Mouse (Mus musculus) liver, embryonic 16.5 days (tissue): ENCODE data around the gene Slc45a1. TPM values are rescaled to one million over a fixed set of nuclear protein-coding genes. Genes with fewer than 3 reads are reported as not detected.

Experiments
- ATAC-seq: fragments of 200-750 bp; cut with Nextera tagmentation; 2 replicates; pipeline ENCODE4 v1.8.0; 2017; ENCODE audit warnings: low read depth, mild to moderate bottlenecking, moderate number of reproducible peaks, moderate library complexity
- H3K27ac ChIP-seq: fragments of 300-500 bp; sonication (generic); 2 replicates; pipeline ENCODE4 v1.5.1; 2014; ENCODE audit warnings: mild to moderate bottlenecking, low read length
- H3K27me3 ChIP-seq: fragments of 300-500 bp; sonication (generic); 2 replicates; pipeline ENCODE4 v1.6.1; 2014; ENCODE audit warnings: low read depth, low read length, mixed read lengths; ENCODE audit not compliant: control insufficient read depth, insufficient read depth
- H3K36me3 ChIP-seq: fragments of 300-500 bp; sonication (generic); 2 replicates; pipeline ENCODE4 v1.6.1; 2014; ENCODE audit warnings: mild to moderate bottlenecking; ENCODE audit not compliant: control insufficient read depth, insufficient read depth
- H3K4me1 ChIP-seq: fragments of 300-500 bp; sonication (generic); 2 replicates; pipeline ENCODE4 v1.6.1; 2014; ENCODE audit warnings: low read depth, low read length, mixed read lengths; ENCODE audit not compliant: control insufficient read depth
- H3K4me2 ChIP-seq: fragments of 300-500 bp; sonication (generic); 2 replicates; pipeline ENCODE4 v1.6.1; 2014; ENCODE audit warnings: low read depth, low read length, mixed read lengths
- H3K4me3 ChIP-seq: fragments of 300-500 bp; sonication (generic); 2 replicates; pipeline ENCODE4 v1.5.1; 2014; ENCODE audit warnings: low read depth, mild to moderate bottlenecking, low read length
- H3K9ac ChIP-seq: fragments of 300-500 bp; sonication (generic); 2 replicates; pipeline ENCODE4 v1.6.1; 2014; ENCODE audit warnings: low read depth, low read length
- H3K9me3 ChIP-seq: fragments of 300-500 bp; sonication (generic); replicated peaks from 2 replicates; pipeline ENCODE4 v1.6.1; 2016; ENCODE audit warnings: low read length; ENCODE audit not compliant: control insufficient read depth
- WGBS: fragments of 180-500 bp; shearing (Covaris S2); extraction: QIAGEN DNeasy Blood & Tissue Kit; methylation state at CpG from one replicate; pipeline ENCODE4 v1.1.7; 2014; ENCODE audit not compliant: insufficient replicate concordance; 5-methylcytosine and 5-hydroxymethylcytosine counted together
- polyA plus RNA-seq: library from polyadenylated mRNA; unstranded; fragments of >200 nt; fragmentation: Nextera tagmentation; extraction: Ambion mirVana; gene quantifications from 2 replicates; pipeline ENCODE4 v1.2.1, GENCODE M21; 2015

The Slc45a1 gene
- polyA plus RNA-seq, 1 experiment from 2014 or later: not detected

DNA sequence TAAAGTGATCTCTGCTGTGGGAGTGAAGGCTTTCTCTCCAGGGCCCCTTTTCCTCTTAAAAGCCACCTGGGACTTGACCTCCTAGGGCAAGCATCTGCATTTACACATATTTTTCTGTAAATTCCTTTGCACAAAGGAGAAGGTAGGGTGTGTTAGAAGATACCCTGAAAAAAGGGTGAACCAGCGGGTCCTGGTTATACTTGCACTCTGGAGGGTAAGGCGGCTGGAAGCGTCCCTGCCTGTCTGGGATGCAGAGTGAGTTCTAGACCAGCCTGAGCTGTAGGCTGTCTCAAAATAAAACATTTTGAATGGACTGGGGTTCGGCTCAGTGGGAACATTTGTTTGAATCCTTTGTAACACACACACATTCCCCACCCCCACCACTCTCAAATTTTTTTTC, 60.4 kb downstream of the Slc45a1 start:
- no peak overlapping the region for H3K4me3 ChIP-seq
- no peaks in the 10 kb centered on the region for H3K36me3 ChIP-seq
- H3K9me3 ChIP-seq: no peaks in the 10 kb centered on the region
- peaks cover 71% of the 10 kb centered on the region for H3K4me1 ChIP-seq
- no peak overlapping the region for H3K4me2 ChIP-seq
- ATAC-seq: no peak
- H3K27ac ChIP-seq: no peak overlapping the region
- H3K27me3 ChIP-seq: no peaks in the 10 kb centered on the region
- WGBS: 62% methylated on average over 4 of the region's 4 CpGs
- no peak overlapping the region for H3K9ac ChIP-seq

DNA sequence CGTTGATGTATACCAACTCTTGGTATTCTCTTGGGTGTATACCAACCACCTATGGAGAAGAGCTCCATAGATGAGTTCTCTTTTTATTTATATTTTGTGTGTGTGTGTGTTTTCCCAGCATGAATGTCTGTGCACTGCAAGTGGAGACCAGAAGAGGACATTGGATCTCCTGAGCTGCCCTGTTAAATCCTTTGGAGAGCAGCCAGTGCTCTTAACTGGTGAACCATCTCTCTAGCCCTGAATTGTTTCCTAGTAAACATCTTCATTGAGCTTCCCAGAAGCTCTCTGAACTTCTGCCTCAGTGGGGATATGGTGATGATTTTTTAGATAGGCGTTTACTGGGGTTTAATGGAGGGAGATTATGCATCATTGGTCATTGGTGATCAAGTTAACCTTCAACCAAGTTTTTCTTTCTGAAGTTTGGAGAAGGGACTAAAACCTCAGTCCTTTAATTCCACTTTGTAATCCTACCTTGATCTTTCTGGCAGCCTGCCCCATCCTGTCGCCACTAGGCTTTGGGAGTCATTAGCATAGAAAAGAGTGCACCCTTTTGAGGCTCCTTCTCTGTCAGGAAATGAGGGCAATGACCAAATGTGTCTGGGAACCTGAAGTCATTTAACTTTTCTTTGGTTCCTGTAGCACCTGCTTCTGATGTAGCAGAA, 61.2 kb downstream of the Slc45a1 start:
- Histone ChIP-seq H3K4me2 (no peak overlapping the region), H3K36me3 (no peaks in the 10 kb centered on the region), H3K27ac (no peak overlapping the region), H3K9ac (no peak overlapping the region), H3K27me3 (no peaks in the 10 kb centered on the region), H3K9me3 (no peaks in the 10 kb centered on the region), H3K4me1 (peaks cover 72% of the 10 kb centered on the region), H3K4me3 (no peak overlapping the region)
- ATAC-seq: no peak
- WGBS: 55% methylated on average over 3 of the region's 3 CpGs

DNA sequence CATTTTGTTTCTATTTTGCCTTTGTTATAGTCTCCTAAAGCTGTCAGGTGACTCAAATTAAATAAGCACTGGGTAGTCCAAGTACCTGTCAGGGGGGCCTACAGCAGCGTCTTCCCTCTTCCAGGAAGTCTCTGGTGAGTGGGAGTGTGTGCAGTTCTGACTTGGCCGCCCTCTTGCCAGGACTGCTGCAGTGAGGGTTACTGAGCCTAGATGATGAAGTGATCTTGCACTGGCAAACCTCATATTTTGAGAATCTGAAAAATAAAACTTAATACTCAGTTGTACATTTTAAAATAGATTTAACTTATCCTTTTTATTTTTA, 63.7 kb downstream of the Slc45a1 start:
- H3K9ac ChIP-seq: peak overlapping the region; percentile 57
- 46% methylated on average over 2 of the region's 2 CpGs for WGBS
- H3K27me3 ChIP-seq: no peaks in the 10 kb centered on the region
- H3K4me3 ChIP-seq: peak overlapping the region; percentile 50
- H3K27ac ChIP-seq: peak overlapping the region; percentile 64; the same call in 1 of the 2 replicates
- no peaks in the 10 kb centered on the region for H3K9me3 ChIP-seq
- peak overlapping the region; percentile 64 for H3K4me2 ChIP-seq
- H3K36me3 ChIP-seq: no peaks in the 10 kb centered on the region
- ATAC-seq: no peak
- peaks cover 74% of the 10 kb centered on the region for H3K4me1 ChIP-seq

DNA sequence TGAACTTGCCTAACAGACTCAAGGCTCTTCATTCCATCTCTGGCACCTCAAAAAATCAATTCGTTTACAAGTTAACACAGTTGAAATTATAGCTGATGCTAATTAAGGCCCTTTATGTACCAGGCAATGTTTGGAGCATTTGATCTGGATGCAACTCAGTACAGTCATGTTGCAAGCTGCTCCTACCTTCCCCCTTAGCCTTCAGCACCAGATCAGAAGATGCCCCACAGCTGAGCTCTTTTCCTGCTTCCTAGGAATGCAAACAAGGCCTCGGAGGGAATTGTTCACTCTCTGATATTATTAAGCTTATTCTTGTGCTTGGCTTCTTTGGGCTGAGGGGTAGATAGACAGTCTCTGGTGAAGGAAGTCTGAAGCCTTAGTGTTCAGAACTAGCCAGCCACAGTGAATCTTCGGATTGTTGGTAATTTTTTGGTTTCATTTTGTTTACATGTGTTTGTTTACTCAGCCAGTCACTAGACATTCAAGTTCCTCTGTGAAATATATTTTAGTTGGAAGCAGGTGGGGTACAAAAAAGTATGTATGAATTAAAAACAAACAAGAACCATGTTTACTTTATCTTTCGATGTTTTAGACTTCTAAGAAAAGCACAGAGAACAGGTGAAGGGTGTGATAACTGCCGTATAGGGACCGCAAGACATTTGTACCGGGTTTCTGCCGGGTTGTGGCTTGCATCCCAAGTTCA, 64.2 kb downstream of the Slc45a1 start:
- H3K4me1 ChIP-seq: peaks cover 74% of the 10 kb centered on the region
- H3K9me3 ChIP-seq: no peaks in the 10 kb centered on the region
- no peak for ATAC-seq
- 39% methylated on average over 8 of the region's 8 CpGs for WGBS
- H3K4me2 ChIP-seq: peak overlapping the region; percentile 64
- no peaks in the 10 kb centered on the region for H3K36me3 ChIP-seq
- peak overlapping the region; percentile 50 for H3K4me3 ChIP-seq
- peak overlapping the region; percentile 57 for H3K9ac ChIP-seq
- no peaks in the 10 kb centered on the region for H3K27me3 ChIP-seq
- H3K27ac ChIP-seq: peak overlapping the region; percentile 64

DNA sequence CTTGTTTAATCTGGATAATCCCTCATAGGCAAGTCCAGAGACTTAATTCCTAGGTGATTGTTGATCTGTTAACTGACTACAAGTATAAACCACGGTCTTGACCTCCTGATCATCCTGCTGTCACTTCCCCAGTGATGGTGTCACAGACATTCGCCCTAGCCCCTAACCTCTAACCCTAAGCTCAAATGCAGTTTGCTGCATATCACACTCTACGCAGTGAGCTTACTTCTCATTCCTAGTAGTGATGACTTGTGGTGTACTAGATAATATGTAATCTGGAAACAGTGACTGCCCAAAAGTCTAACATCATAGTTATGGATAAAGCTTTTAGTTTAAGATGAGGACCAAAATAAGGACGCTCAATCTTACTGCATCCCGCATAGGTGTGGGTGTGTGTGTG, 65.7 kb downstream of the Slc45a1 start:
- no peaks in the 10 kb centered on the region for H3K27me3 ChIP-seq
- peaks cover 60% of the 10 kb centered on the region for H3K4me1 ChIP-seq
- no peak for ATAC-seq
- 36% methylated on average over 5 of the region's 5 CpGs for WGBS
- H3K36me3 ChIP-seq: no peaks in the 10 kb centered on the region
- H3K9me3 ChIP-seq: no peaks in the 10 kb centered on the region
- no peak overlapping the region for H3K27ac ChIP-seq
- no peak overlapping the region for H3K4me3 ChIP-seq
- no peak overlapping the region for H3K9ac ChIP-seq
- H3K4me2 ChIP-seq: no peak overlapping the region

DNA sequence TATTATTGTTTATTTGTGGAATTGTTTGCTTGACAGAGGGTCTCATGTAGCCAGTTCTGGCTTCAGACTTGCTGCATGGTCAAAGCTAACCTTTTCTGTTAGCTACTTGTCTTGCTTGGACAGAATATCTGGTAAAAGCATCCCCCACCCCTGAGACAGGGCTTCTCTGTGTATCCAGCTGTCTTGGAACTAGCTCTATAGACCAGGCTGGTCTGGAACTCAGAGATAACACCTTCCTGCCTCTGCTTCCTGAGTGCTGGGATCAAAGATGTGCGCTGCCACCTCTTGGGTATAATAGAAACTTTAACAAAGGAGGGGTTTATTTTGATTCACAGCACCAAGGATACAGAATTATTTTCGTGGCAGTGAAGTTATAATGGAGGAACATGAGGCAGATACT, 66.2 kb downstream of the Slc45a1 start:
- 43% methylated on average over 2 of the region's 2 CpGs for WGBS
- peak; percentile 59 for ATAC-seq
- H3K9me3 ChIP-seq: no peaks in the 10 kb centered on the region
- no peak overlapping the region for H3K27ac ChIP-seq
- H3K4me1 ChIP-seq: peaks cover 56% of the 10 kb centered on the region
- H3K4me3 ChIP-seq: no peak overlapping the region
- no peaks in the 10 kb centered on the region for H3K36me3 ChIP-seq
- H3K9ac ChIP-seq: no peak overlapping the region
- no peak overlapping the region for H3K4me2 ChIP-seq
- H3K27me3 ChIP-seq: no peaks in the 10 kb centered on the region

DNA sequence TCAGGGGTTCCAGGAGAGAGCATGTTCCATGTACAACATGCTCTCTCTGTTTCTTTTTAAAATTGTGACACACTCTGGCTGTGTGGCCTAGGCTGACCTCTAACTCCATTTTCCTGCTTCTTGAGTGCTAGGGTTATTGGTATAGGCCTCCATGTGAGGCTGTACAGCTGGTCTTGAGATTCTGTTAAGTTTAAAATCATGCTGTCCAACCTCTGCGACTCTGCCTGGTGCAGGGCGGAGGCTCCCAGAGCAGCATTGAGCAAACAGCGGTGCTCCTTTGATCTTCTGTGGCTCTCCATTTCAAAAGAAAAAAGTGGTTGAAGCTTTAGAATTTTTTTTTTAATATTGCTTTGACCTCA, 68.2 kb downstream of the Slc45a1 start:
- no peak overlapping the region for H3K4me3 ChIP-seq
- H3K4me1 ChIP-seq: peaks cover 50% of the 10 kb centered on the region
- peak overlapping the region; percentile 67 for H3K27ac ChIP-seq
- ATAC-seq: 0 out of 2 replicates have a peak, but pooled peaks have one; percentile 12
- H3K9ac ChIP-seq: no peak overlapping the region
- H3K36me3 ChIP-seq: no peaks in the 10 kb centered on the region
- peak overlapping the region; percentile 26 for H3K4me2 ChIP-seq
- no peaks in the 10 kb centered on the region for H3K9me3 ChIP-seq
- 57% methylated on average over 3 of the region's 3 CpGs for WGBS
- H3K27me3 ChIP-seq: no peaks in the 10 kb centered on the region

DNA sequence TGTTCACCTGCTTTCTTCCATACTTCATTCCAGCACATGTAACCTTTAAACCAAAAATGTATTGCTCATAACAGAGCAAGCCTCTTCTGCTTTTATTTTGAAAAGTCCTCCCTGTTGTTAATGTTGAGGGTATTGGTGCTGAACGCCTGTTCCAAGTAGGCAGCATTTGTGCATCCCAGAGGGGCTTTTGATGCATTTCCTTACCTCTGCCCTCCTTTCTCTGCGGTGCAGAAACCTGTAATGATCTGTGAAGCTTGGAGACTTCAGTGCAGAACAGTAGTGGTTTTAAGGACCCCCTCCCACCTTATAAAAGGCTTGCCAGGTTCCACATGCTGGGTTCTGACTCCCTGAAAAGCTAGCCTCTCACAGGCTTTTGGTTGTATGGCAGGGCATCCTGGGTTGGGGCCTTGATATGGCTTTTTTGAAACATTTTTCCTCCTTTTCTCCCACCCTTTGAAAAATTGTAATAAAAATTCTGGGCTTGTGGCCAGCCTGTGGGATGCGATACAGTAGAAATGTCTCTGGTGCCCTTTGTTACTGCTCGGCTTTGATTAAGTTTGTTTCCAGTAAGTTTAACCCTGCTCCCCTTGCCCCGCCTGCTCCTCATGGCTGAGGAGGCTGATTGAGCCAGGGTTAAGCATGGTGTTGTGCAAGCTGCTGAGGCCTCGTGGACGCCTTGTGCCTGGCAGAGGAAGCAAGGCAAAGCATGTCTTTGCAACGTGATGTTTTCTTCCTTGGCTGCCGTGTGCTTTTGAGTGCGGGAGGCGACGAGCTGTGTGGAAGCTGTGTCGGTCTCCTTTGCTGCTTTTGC, 68.8 kb downstream of the Slc45a1 start:
- Histone ChIP-seq H3K4me2 (peak overlapping the region; percentile 26), H3K9me3 (no peaks in the 10 kb centered on the region), H3K27ac (peak overlapping the region; percentile 67), H3K36me3 (no peaks in the 10 kb centered on the region), H3K27me3 (no peaks in the 10 kb centered on the region), H3K4me1 (peaks cover 48% of the 10 kb centered on the region), H3K9ac (no peak overlapping the region), H3K4me3 (no peak overlapping the region)
- WGBS: 45% methylated on average over 13 of the region's 13 CpGs
- ATAC-seq: peak; percentile 54; the same call in 1 of the 2 replicates
